Mouse (Mus musculus) limb, embryonic 14.5 days (tissue): ENCODE measurements at regions not wholly inside any gene's neighbourhood (a gene's known extent, or its start where the extent isn't known, plus 50 kb on each side); places are given as distances from the start of the nearest gene placed in this dataset.

Source experiments
- ATAC-seq: fragments of 200-750 bp; cut with Nextera tagmentation; 2 replicates; pipeline ENCODE4 v1.8.0; 2017; ENCODE audit warnings: low read depth, moderate number of reproducible peaks, moderate TSS enrichment; ENCODE audit not compliant: low FRiP score
- DNase-seq: peaks from one replicate; pipeline ENCODE4 v3.0.0-alpha.2; 2015; ENCODE audit warnings: low spot score
- H3K27ac ChIP-seq: fragments of 300-500 bp; sonication (generic); replicated peaks from 2 replicates; pipeline ENCODE4 v1.5.1; 2014; ENCODE audit warnings: low read depth, mild to moderate bottlenecking, low read length, moderate library complexity, mixed read lengths
- H3K27me3 ChIP-seq: fragments of 300-500 bp; sonication (generic); 2 replicates; pipeline ENCODE4 v1.6.1; 2014; ENCODE audit warnings: low read length, mixed read lengths; ENCODE audit not compliant: control insufficient read depth, insufficient read depth
- H3K36me3 ChIP-seq: fragments of 300-500 bp; sonication (generic); 2 replicates; pipeline ENCODE4 v1.6.1; 2014; ENCODE audit warnings: mild to moderate bottlenecking, low read length, moderate library complexity, mixed read lengths; ENCODE audit not compliant: control insufficient read depth, insufficient read depth
- H3K4me1 ChIP-seq: fragments of 300-500 bp; sonication (generic); 2 replicates; pipeline ENCODE4 v1.6.1; 2014; ENCODE audit warnings: antibody characterized with exemption, low read length, mixed read lengths; ENCODE audit not compliant: control insufficient read depth, insufficient read depth
- H3K4me2 ChIP-seq: fragments of 300-500 bp; sonication (generic); replicated peaks from 2 replicates; pipeline ENCODE4 v1.6.1; 2014; ENCODE audit warnings: low read depth, mild to moderate bottlenecking, low read length, moderate library complexity; ENCODE audit not compliant: severe bottlenecking
- H3K4me3 ChIP-seq: fragments of 300-500 bp; sonication (generic); replicated peaks from 2 replicates; pipeline ENCODE4 v1.5.1; 2014; ENCODE audit warnings: low read length
- H3K9ac ChIP-seq: fragments of 300-500 bp; sonication (generic); 2 replicates; pipeline ENCODE4 v1.6.1; 2014; ENCODE audit warnings: mild to moderate bottlenecking, low read depth, low read length, moderate library complexity; ENCODE audit not compliant: severe bottlenecking
- H3K9me3 ChIP-seq: fragments of 300-500 bp; sonication (generic); 2 replicates; pipeline ENCODE4 v1.6.1; 2016; ENCODE audit warnings: low read length; ENCODE audit not compliant: control insufficient read depth
- POLR2A ChIP-seq: fragments of 200-500 bp; IDR thresholded peaks from 2 replicates; pipeline ENCODE4 v1.8.0; 2012; ENCODE audit warnings: inconsistent platforms, mild to moderate bottlenecking, moderate library complexity, borderline replicate concordance; ENCODE audit not compliant: insufficient read depth, insufficient read length; ENCODE audit errors: extremely low read depth
- WGBS: fragments of 180-500 bp; shearing (Covaris S2); extraction: QIAGEN DNeasy Blood & Tissue Kit; methylation state at CpG from one replicate; pipeline ENCODE4 v1.1.7; 2014; 5-methylcytosine and 5-hydroxymethylcytosine counted together

DNA sequence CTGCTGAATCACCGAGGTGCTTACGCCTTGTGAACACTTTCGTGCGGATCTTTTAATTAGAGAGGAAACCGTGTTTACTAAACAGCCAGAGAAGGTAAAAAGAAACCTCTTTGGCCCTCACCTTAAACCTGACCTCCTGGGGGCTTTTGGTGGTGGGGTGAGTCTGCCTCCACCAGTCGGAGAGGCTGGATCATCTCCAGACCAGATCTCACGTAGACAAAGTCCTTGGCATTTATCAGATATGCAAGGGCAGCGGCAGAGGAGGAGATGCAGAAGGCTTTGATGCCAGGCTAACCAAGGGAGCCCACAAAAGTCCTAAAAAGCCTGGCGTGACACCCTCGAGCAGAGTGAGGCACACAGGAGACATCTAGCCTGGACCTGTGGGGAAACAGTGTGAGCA lies 76.7 kb downstream of the Vegfa start:
- Histone ChIP-seq H3K9me3 (no peaks in the 10 kb centered on the region), H3K27ac (no peak overlapping the region), H3K4me3 (no peak overlapping the region), H3K4me1 (peaks cover 4% of the 10 kb centered on the region; the same call in 1 of the 2 replicates), H3K9ac (no peak overlapping the region), H3K36me3 (no peaks in the 10 kb centered on the region), H3K27me3 (no peaks in the 10 kb centered on the region), H3K4me2 (no peak overlapping the region)
- ATAC-seq (no peak), DNase-seq (no peak)
- no peak for TF ChIP-seq POLR2A
- WGBS = 47% methylated on average over 10 of the region's 10 CpGs

DNA sequence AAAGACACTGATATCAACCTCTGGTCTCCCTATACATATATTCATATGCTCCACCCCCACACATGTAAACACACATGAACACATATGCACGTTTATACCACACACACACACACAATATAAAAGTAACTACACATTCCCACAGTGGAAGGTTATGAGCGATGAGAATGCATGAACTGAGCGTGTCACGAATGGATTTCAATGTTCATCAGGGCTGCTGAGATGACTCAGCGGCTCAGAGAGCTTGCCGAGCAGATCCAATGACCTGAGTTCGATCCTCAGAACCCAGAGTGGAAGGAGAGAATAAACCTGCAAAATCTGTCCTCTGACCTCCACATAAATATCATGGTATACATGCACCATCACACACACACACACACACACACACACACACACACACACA lies 77.3 kb downstream of the Vegfa start:
- no peak overlapping the region for H3K4me3 ChIP-seq
- no peak for ATAC-seq
- H3K4me1 ChIP-seq = peaks cover 4% of the 10 kb centered on the region; the same call in 1 of the 2 replicates
- no peak overlapping the region for H3K27ac ChIP-seq
- no peak overlapping the region for H3K4me2 ChIP-seq
- no peaks in the 10 kb centered on the region for H3K27me3 ChIP-seq
- no peak for TF ChIP-seq POLR2A
- 86% methylated on average over 7 of the region's 7 CpGs for WGBS
- no peak for DNase-seq
- H3K36me3 ChIP-seq = no peaks in the 10 kb centered on the region
- H3K9ac ChIP-seq = no peak overlapping the region
- no peaks in the 10 kb centered on the region for H3K9me3 ChIP-seq

DNA sequence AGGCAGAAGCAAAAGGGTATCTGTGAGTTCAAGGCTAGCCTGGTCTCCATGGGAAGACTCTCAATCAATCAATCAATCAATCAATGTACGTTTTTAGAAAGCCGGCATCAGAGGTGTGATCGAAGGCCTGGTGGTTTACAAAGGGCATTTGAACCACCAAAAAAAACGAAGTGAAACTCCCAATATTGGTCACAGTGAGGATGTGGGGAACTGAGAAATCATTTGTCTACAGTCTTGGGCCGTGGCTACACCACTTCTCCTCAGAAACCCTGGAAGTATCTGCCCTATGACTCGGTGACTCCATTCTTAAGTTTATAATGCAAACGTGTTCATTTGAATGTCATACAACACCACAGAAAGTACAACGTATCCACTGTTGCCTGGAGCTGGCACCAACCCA lies 78.6 kb downstream of the Vegfa start:
- DNase-seq (no peak), ATAC-seq (no peak)
- Histone ChIP-seq H3K27ac (no peak overlapping the region), H3K9ac (no peak overlapping the region), H3K9me3 (no peaks in the 10 kb centered on the region), H3K36me3 (no peaks in the 10 kb centered on the region), H3K27me3 (no peaks in the 10 kb centered on the region), H3K4me1 (peaks cover 4% of the 10 kb centered on the region; the same call in 1 of the 2 replicates), H3K4me3 (no peak overlapping the region), H3K4me2 (no peak overlapping the region)
- no peak for TF ChIP-seq POLR2A
- 85% methylated on average over 8 of the region's 8 CpGs for WGBS

DNA sequence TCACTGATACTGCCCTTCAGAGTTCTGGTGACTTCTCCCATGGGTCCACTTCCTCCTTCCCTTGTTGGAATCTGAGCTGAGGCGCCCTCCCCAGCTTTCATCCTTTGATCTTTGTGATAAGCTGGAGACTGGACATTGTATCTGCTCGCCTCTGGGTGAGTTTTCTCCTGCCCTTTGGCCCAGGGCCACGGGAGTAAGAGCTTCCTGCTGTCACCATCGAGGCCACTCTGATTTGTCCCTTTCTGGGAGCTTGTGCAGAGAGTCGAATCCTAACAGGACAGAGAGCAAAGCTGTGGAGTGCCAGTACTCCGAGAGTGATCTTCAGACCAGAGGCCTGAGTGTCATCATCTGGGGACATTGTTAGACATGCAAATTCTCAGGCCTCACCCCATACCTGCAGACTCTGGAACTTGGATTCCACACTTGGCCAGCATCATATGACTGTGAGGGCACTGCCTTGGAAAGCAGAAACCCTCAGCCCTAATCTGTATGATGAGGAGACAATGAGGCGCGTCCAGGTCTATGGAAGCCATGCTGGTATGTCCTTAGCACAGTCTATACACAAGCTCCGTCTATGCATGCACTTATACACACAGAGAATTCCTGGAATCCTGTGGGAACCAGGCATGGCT lies 81.5 kb downstream of the Vegfa start:
- Histone ChIP-seq H3K27me3 (no peaks in the 10 kb centered on the region), H3K27ac (no peak overlapping the region), H3K4me1 (no peaks in the 10 kb centered on the region), H3K36me3 (no peaks in the 10 kb centered on the region), H3K4me2 (no peak overlapping the region), H3K9me3 (no peaks in the 10 kb centered on the region), H3K4me3 (no peak overlapping the region), H3K9ac (no peak overlapping the region)
- 48% methylated on average over 9 of the region's 9 CpGs for WGBS
- DNase-seq = no peak
- no peak for TF ChIP-seq POLR2A
- ATAC-seq = no peak

DNA sequence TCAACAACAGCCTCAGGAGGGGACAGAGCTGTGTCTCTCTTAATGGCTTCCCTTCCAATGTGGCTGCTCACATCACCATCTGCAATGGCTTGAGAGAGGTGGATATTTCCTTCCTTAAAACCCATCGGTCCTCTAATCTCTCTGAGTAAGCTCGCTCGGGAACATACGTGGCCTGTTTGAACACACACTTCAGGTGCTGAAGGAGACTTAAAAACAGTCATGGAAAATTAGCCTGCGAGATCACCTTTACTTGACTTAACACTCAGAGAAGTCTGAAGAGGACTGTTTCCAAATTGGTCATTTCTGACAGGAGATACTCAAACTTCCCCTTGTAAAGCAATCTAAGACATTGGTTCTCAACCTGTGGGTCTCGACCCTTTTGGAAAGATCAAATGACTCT lies 83.0 kb downstream of the Vegfa start:
- H3K9me3 ChIP-seq = no peaks in the 10 kb centered on the region

More for the DNA sequence above, 83.0 kb downstream of the Vegfa start:
- H3K4me2 ChIP-seq = no peak overlapping the region
- WGBS = 81% methylated on average over 6 of the region's 6 CpGs
- H3K27me3 ChIP-seq = no peaks in the 10 kb centered on the region
- no peak for TF ChIP-seq POLR2A
- no peak for ATAC-seq
- no peaks in the 10 kb centered on the region for H3K36me3 ChIP-seq
- peaks cover 6% of the 10 kb centered on the region for H3K4me1 ChIP-seq
- H3K4me3 ChIP-seq = no peak overlapping the region
- no peak overlapping the region for H3K9ac ChIP-seq
- H3K27ac ChIP-seq = no peak overlapping the region
- DNase-seq = no peak
